Mouse (Mus musculus): ENCODE results near the gene Olfr62.

- TF ChIP-seq POLR2A (IDR thresholded peaks at IDR 0.05; ENCODE audit: control insufficient read depth, extremely low read depth, insufficient read depth, low read length, poor library complexity) = no peak
- TF ChIP-seq CTCF (IDR thresholded peaks at IDR 0.05; ENCODE audit: borderline replicate concordance, control insufficient read depth, extremely low read depth, insufficient read depth, low read length, poor library complexity) = no peak
These were observed 48.9 kb upstream of the Olfr62 start for GRCm38 (mm10) chr4:118609836-118610235.

Data from thymus, adult 2 months (tissue).